Mouse (Mus musculus): Measurements from ENCODE around the gene Siglece.
"Not testable (repeated sequence)": the region's sequence is repeated elsewhere in the genome, so short reads cannot be mapped to it uniquely, and the experiment has no call there.

Gene Siglece

GRCm38 (mm10) chr7:43660002-43660401, at the start of gene Siglece:
Gene Siglece (minus strand): TSS chr7:43660161.
- no peak for DNase-seq

GRCm38 (mm10) chr7:43690118-43690517, 30.2 kb upstream of the Siglece start, which contains the start of gene Klk14:
Gene Klk14 (plus strand): TSS chr7:43690418.
- no peak for DNase-seq

GRCm38 (mm10) chr7:43685088-43685487, 25.1 kb upstream of the Siglece start:
- no peak for DNase-seq

GRCm38 (mm10) chr7:43682511-43682910, 22.6 kb upstream of the Siglece start:
- not testable (repeated sequence) for DNase-seq

GRCm38 (mm10) chr7:43680960-43681359, 21.0 kb upstream of the Siglece start:
- DNase-seq: peak; percentile 77 to 81

- DNase-seq: peak; percentile 55
Observed at GRCm38 (mm10) chr7:43678517-43678916, 18.6 kb upstream of the Siglece start.

GRCm38 (mm10) chr7:43675091-43675490, 15.1 kb upstream of the Siglece start:
- DNase-seq: no peak

- peak in 1 of 2 experiments; percentile 11 for DNase-seq
Observed at GRCm38 (mm10) chr7:43672581-43673260, 12.8 kb upstream of the Siglece start.

- peak; percentile 90 to 91 for DNase-seq
Observed at GRCm38 (mm10) chr7:43671809-43672580, 12.0 kb upstream of the Siglece start, which contains the start of gene Ctu1. Gene Ctu1 (plus strand): TSS chr7:43672016.

GRCm38 (mm10) chr7:43671064-43671808, 11.3 kb upstream of the Siglece start:
- DNase-seq: peak in 1 of 2 experiments; percentile 18

- DNase-seq: peak; percentile 22 to 30
Observed at GRCm38 (mm10) chr7:43668582-43668981, 8.6 kb upstream of the Siglece start.

- not testable (repeated sequence) for DNase-seq
Observed at GRCm38 (mm10) chr7:43667221-43667620, 7.3 kb upstream of the Siglece start.

- DNase-seq: no peak
Observed at GRCm38 (mm10) chr7:43662804-43663203, 2.8 kb upstream of the Siglece start.

GRCm38 (mm10) chr7:43656232-43656631, 3.7 kb downstream of the Siglece start:
- DNase-seq: peak in 1 of 2 experiments; percentile 14

- DNase-seq: no peak
Observed at GRCm38 (mm10) chr7:43654519-43654918, 5.4 kb downstream of the Siglece start.

GRCm38 (mm10) chr7:43652683-43653082, 7.3 kb downstream of the Siglece start:
- DNase-seq: no peak

- no peak for DNase-seq
Observed at GRCm38 (mm10) chr7:43643046-43643652, 16.8 kb downstream of the Siglece start.

GRCm38 (mm10) chr7:43642587-43642986, 17.4 kb downstream of the Siglece start:
- no peak for DNase-seq

GRCm38 (mm10) chr7:43637118-43637517, 22.8 kb downstream of the Siglece start:
- no peak for DNase-seq

- no peak for DNase-seq
Observed at GRCm38 (mm10) chr7:43636194-43636593, 23.8 kb downstream of the Siglece start.

GRCm38 (mm10) chr7:43634500-43634899, 25.5 kb downstream of the Siglece start, which contains the start of gene Ceacam18:
Gene Ceacam18 (plus strand): TSS chr7:43634707.
- no peak for DNase-seq

- no peak for DNase-seq
Observed at GRCm38 (mm10) chr7:43633940-43634339, 26.0 kb downstream of the Siglece start.
